Mouse (Mus musculus) cerebellum, postnatal 36 days (tissue): ENCODE data around the gene Sox12.

Experiments
- DNase-seq, 2 experiments: peaks; one replicate each; pipeline ENCODE4 v3.0.0; 2021 to 2022; ENCODE audit warnings: mixed read lengths in 2 of 2

The Sox12 gene

DNA sequence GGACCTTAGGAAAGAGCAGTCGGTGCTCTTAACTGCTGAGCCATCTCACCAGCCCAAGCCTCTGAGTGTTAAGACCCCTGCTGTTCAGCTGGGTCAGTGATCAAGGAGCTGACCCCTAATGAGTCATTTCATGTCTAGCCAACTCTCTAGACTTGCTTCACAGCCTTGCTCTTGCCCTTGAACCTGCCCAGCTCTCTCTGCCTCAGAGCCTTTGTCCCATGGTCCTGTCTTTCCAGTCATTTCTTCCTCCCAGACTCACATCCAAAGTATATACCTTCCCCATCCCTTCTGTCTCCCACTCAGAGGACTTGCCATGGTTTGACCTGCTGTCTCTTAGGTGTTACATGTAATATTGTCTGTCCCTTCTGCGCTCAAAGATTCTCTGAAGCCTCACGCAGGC is 40.6 kb downstream of the Sox12 start:
- no peak for DNase-seq

DNA sequence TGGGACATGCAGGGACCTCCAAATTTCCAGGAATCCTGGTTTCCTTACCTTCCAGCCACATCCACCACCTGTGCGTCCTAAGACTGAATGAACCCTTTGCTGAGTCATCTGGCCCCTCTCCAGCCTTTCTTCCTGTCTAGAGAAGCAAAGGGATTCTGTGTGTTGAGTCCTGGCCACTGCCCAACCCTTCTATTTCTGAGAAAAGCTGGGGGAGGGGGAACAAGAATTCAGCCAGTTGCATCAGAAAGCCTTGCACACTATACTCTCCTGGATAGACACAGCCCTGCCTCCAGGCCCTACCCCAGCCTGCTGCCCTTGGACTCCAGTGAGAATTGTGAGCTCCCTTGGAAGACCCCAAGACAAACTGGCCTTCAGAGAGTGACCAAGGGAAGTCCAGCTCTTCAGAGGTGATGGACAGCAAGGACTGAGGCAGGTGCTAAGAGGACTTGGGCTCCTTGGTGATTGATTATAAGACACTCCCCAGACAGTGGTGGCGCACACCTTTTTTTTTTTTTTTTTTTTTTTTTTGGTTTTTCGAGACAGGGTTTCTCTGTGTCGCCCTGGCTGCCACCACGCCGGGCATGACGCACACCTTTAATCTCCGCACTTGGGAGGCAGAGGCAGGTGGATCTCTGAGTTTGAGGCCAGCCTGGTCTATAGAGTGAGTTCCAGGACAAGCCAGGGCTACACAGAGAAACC is 47.9 kb downstream of the Sox12 start:
- no peak for DNase-seq

DNA sequence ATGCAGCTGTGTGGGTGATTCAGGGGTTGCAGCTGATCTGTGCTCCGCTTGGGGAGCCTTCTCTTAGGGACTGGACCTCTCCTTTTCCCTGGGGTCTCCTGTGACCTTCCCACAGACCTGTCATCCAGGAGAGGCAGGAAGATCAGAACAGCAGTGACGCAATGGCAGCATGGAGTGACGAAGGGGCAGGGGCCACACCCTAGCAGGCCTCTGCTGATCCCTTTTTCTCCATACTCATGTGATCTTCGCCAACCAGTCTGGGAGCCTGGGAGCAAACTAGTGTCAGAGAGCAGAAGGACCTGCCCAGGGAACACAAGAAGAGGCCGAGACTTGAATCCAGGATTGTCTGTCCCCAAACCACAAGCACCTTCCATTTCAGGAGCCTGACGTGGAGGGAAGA is 48.7 kb downstream of the Sox12 start:
- DNase-seq, result no peak

DNA sequence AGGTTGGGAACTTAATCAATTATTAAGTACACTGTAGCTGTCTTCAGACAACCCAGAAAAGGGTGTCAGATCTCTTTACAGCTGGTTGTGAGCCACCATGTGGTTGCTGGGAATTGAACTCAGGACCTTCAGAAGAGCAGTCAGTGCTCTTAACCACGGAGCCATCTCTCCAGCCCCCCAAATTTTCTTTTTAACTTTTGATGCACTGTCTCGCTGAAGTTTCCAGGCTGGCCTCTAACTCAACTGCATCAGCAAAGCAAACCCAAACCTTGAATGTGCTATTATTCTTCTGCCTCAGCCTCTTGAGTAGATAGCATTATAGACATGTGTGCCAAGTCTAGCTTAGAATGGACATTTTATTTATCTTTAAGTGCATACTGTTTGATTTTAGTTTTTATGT is 50.1 kb downstream of the Sox12 start:
- DNase-seq, result no peak

GRCm38 (mm10) chr2:152346776-152347465 is 50.9 kb downstream of the Sox12 start:
- no peak for DNase-seq

DNA sequence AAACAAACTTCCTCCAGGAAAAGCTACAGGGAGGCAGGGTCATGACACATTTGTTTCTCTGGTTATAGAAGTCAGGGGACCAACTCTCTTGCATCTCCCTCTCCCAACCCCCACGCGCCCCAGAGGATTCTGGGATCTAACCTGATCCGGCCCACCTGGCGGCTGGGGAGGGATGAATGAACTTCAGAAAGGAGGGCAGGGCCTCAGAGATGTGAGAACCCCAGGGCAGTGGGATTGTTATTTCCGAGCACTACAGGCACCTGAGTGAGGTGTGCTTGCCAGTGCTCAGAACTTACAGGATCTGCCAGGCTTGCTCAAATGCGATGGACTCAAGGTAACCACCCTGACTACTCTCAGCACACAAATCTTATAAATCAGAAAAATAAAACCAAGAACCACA is 52.5 kb downstream of the Sox12 start:
- DNase-seq, result no peak

- DNase-seq, result no peak
Observed at GRCm38 (mm10) chr2:152344909-152345308, 53.0 kb downstream of the Sox12 start.

GRCm38 (mm10) chr2:152344361-152344760 is 53.5 kb downstream of the Sox12 start:
- no peak for DNase-seq
